Mouse (Mus musculus) liver, embryonic 14.5 days (tissue): ENCODE measurements around the gene Mettl15.

Experiments used
- CTCF ChIP-seq: IDR thresholded peaks from 2 replicates; pipeline ENCODE4 v1.5.1; 2016; ENCODE audit warnings: antibody characterized with exemption, low read depth, control low read depth
- EP300 ChIP-seq: IDR thresholded peaks from 2 replicates; pipeline ENCODE4 v1.6.1; 2016; ENCODE audit warnings: antibody characterized with exemption, low read depth

DNA sequence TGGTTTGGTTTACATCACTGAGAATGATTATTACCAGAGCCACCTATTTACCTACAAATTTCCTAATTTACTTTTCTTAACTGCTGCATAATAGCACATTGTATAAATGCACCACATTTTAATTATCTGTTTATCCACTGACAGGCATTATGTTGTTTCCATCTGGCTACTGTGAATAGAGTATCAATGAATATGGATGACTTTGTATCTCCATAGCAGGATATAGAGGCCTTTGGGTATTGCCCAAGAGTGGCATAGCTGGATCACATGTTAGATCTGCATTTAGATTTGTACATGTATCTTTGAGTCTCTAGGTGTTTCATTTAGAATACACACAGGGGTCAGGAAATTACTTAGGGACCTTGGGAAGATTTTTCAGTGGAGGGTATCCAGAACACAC is 133.3 kb downstream of the Mettl15 start:
- TF ChIP-seq EP300 (no peak), CTCF (no peak)
